Mouse (Mus musculus) spleen, adult 2 months (tissue): ENCODE results near the gene Tnfaip3.

Source experiments
- CTCF ChIP-seq: fragments of 200-500 bp; IDR thresholded peaks from 2 replicates; pipeline ENCODE4 v1.5.1; 2011; ENCODE audit warnings: mild to moderate bottlenecking, inconsistent platforms; ENCODE audit not compliant: insufficient read depth, insufficient read length, insufficient replicate concordance; ENCODE audit errors: extremely low read depth
- POLR2A ChIP-seq: fragments of 200-500 bp; IDR thresholded peaks from 2 replicates; pipeline ENCODE4 v1.6.1; 2011; ENCODE audit warnings: low read depth, low read length, inconsistent platforms

DNA sequence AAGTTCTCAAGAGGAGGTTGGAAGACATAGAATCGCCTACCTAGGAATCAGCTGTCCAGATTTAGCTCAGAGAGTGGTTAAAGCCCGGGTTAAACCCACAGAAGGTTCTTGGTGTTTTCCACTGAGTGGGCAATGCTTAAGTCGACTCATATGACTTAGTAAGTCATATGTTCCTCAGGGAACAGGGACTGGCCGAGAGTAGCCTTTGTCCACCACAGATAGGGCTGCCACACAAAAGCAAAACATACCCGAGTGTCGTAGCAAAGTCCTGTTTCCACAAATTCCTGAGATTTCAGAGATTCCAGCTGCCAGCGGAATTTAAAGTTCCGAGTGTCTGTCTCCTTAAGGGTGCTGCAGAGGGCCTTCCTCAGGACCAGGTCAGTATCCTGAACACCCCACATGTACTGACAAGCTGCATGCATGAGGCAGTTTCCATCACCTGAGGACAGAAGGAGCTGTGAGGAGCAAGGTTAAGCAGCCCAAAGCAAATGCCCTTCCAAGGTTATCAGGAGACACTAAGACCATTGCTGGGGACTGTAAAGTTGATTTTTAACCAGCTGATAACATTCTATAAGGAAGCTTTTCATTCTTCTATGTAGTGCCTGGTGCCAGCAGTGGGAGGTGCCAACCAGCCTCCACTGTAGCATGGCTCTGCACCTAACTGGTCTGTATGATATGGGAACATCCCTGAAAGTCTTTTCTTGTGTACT lies 7.4 kb downstream of the Tnfaip3 start:
- TF ChIP-seq POLR2A = no peak
- no peak for TF ChIP-seq CTCF
